Mouse (Mus musculus): ENCODE measurements around the gene Ccdc85c.

DNA sequence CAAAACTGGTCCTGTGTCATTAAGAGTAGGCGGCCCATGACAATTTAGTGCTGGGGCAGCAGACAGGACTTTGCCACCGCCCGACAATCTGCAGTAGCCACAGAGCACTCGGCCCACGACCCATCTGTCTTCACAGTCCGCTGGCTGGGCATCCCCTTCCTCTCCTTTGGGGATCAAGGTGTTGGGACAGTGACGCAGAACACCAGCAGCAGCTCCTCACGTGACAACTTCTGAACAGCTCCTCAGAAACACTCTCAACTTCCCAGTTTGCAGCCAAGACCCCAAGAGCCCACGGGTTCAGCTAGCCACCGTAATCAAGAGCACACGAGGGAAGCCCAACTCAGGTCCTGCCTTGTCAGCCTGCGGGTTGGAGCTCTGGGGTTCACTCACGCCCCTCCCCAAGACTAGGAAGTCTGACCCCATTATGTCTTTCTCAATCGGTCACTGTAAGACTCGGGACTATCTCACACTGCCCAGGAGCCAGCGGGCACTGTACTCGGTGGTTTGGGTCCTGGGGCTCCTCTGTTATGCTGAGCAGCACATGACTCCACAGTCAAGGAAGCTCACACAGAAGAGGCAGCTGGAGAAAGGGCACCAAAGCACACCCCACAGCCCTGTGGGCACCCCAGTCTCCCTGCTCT is 36.7 kb downstream of the Ccdc85c start:
- no peak for TF ChIP-seq CTCF (IDR thresholded peaks at IDR 0.05; ENCODE audit: insufficient read depth, low read length)
- no peak for TF ChIP-seq POLR2A (IDR thresholded peaks at IDR 0.05; ENCODE audit: borderline replicate concordance, extremely low read depth, low read depth, low read length)
